Mouse (Mus musculus) c-Kit-negative CD71-positive TER-119-positive erythroid progenitor cells, embryonic 14.5 days (primary cell): ENCODE data around the gene Ptprs.

ENCODE experiments used
- DNase-seq: peaks from one replicate; pipeline ENCODE4 v3.0.0-alpha.2; 2013; ENCODE audit warnings: low read depth, low spot score

Ptprs gene

DNA sequence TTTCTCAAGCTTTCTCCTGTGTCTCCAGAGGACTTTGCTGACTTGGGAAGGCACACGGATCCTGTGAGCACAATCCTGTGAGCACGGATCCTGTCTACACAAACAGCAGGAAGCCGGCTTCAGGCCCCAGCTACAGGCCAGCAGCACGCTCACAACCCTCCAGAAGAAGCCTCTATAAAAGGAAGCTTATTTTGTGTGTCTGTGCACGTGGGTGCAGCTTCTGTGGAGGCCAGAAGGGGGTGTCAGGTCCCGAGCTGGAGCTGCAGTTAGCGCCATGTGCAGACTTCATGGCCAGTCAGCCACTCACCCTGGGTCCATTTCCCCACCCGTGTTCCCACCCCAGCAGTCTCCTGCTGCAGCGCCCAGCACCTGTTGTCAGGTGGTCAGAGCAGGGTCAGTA lies 7.9 kb downstream of the Ptprs start:
- no peak for DNase-seq

DNA sequence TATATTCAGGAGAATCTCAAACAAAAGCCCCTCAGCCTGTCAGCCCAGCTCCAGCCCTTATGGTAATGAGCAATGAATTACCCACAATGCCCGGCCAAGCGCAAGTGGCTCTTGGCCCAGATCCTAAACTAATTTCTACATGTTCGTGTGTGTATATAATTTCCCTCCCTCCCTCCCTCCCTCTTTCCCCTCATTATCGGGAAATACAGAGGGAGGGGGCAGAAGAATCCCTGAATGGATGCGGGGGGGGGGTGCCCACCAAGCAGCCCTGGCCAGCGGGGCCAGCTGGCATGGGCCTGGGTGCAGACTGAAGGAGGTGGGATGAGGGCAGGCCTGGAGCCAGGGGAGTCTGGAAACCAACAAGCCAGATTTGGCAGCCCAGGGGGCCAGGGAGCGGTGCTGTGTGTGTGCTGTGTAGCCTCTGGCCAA lies 8.8 kb downstream of the Ptprs start:
- no peak for DNase-seq

DNA sequence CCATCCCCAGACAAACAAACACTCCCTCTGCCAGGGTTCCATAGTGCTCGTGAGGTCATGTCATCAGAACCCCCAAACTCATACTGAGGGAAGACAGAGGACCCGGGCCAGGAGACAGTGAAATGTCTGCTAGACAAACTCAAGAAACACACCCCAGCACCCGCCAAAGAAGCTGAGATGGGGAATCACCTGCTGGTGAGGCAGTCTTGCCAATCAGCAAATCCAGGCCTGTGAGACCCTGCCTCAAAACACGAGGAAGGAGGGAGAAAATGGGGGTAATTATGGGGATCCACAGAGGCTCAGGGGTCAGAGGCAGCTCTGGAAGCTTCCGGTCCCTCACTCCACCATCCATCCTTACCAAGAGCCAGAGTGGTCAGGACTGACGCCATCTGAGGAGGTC lies 9.5 kb downstream of the Ptprs start:
- DNase-seq = no peak

- no peak for DNase-seq
Measured at GRCm38 (mm10) chr17:56464817-56465216, 11.5 kb downstream of the Ptprs start.

GRCm38 (mm10) chr17:56464345-56464744 lies 11.9 kb downstream of the Ptprs start:
- no peak for DNase-seq

DNA sequence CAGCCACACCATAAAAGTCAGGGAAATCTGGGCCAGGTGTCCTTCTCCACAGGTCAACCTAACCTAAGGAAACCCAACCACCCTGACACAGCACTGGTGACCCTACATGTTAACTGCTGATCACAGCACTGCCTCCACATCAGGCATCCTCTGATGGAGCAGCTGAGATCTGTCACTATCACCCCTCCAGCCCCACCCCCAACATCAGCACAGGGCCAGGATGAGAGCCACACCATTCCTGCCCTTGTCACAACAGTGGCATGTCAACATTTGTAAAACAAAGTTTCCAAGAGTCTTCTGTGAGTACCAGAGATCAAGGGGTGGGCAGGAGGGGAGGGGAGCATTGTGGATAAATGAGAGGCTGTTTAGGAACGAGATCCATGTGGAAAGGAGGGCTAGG lies 12.8 kb downstream of the Ptprs start:
- DNase-seq = no peak

- no peak for DNase-seq
Measured at GRCm38 (mm10) chr17:56462835-56463455, 13.3 kb downstream of the Ptprs start.

- DNase-seq = peak; percentile 46
Measured at GRCm38 (mm10) chr17:56461771-56462743, 14.2 kb downstream of the Ptprs start.

DNA sequence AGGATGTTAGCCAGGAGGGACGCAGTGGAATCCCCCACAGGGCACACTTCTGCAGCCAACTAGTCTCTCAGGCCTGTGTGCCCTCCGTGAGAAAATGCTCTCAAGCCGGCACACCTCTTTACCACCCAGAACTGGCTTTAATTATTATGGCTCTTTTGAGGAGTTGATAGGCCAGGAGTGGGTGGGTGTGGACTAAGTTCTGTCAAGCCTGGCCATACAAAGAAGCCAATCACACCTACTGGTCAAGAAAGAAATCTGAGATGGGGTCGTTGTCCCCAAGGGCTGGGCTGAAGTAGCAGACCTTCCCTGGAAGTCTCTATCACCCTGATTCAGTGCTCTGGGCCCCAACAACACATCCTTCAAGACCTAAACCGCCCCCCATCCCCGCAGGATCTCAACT lies 15.4 kb downstream of the Ptprs start:
- no peak for DNase-seq

GRCm38 (mm10) chr17:56457442-56457841 lies 18.8 kb downstream of the Ptprs start:
- DNase-seq = no peak

- no peak for DNase-seq
Measured at GRCm38 (mm10) chr17:56456353-56456752, 19.9 kb downstream of the Ptprs start.

GRCm38 (mm10) chr17:56453689-56454088 lies 22.6 kb downstream of the Ptprs start:
- no peak for DNase-seq

GRCm38 (mm10) chr17:56453251-56453650 lies 23.0 kb downstream of the Ptprs start:
- DNase-seq = no peak

DNA sequence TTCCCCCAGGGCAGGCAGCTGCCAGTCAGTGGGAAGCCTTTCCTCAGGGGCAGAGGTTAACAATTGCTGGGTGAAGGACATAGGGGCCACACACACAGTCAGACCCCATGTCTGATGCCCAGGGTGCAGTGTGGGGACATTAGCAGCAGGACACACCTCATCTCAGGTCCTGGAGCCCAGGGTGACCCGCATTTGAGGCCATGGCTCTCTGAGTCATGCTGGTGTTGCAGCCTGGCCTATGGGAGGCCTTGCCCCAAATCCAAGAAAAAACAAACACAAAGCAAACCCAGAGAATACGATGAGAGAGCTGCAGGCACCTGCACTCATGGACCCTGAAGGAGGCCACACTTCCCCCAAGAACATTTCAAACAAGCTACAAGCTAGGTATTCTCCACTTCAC lies 28.6 kb downstream of the Ptprs start:
- DNase-seq = no peak

DNA sequence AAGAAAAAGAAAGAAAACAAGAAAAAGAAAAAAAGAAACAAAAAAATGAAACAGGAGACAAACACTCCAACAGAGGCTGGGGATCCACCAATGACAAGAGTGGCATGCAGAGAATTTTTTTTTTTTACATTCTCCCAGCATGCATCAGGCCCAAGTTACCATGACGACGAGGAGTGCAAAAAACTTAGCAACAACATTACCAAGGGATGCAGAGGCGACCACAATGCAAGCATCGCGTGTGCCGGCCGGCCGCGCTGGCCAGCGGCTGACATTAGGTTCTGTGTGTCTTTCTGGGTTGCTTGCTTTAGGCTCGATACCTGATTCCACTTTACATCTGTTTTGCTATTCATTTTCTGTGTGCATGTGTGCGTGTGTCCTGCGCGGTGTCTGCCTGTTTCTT lies 30.9 kb downstream of the Ptprs start:
- no peak for DNase-seq

DNA sequence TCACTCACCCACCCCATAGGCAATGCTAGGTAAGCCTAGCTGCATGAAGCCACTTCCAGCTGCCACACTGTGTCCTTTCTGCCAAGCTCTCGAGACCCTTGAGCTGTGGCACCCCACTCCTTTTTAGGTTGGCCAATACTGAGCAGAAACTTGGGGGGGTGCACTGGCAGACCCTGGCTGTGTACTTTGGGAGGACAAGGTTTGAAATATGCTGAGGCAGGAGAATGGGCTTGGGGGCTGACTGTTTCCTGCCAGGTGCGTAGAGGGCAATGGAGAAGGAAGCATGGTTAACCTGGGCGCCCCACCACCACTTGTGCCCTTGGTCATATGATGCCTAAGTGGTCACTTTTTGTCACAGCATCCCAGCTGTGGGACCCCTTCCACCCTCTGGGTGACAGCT lies 31.5 kb downstream of the Ptprs start:
- DNase-seq = no peak

- DNase-seq = no peak
Measured at GRCm38 (mm10) chr17:56443341-56443795, 32.9 kb downstream of the Ptprs start.

- no peak for DNase-seq
Measured at GRCm38 (mm10) chr17:56442316-56442715, 34.0 kb downstream of the Ptprs start.

GRCm38 (mm10) chr17:56439731-56440460 lies 36.4 kb downstream of the Ptprs start:
- DNase-seq = no peak

GRCm38 (mm10) chr17:56431582-56431981 lies 44.7 kb downstream of the Ptprs start:
- DNase-seq = no peak

- no peak for DNase-seq
Measured at GRCm38 (mm10) chr17:56427857-56428256, 48.4 kb downstream of the Ptprs start.

DNA sequence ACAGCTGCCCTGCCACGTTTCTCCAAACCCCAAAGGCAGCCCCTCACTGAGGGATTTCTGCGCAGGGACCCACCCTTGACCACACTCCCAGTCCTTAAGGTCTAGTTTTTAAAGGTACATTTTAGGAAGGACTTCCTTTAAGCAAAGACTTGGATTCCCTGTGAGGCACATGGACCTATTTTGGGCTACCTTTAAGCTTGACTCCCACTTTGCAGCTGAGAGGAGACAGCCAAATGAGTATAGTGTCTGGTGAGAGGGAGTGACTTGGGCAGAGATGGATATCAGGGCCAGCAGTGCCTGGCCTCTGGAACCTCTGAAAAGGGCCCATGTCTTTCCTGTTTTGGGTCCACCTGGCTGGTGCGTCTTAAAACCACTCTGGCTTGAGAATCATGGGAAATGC lies 50.3 kb downstream of the Ptprs start:
- DNase-seq = no peak
